Mouse (Mus musculus) CH12.LX (cell line): ENCODE measurements at regions not wholly inside any gene's neighbourhood (a gene's known extent, or its start where the extent isn't known, plus 50 kb on each side); places are given as distances from the start of the nearest gene placed in this dataset.
A peak's percentile ranks its signal among the peaks of the same experiment; 100 is the strongest.

Source experiments
- CTCF ChIP-seq, 2 experiments: IDR thresholded peaks in 1 of 2; conservative IDR thresholded peaks in 1 of 2; 2 replicates each; pipeline ENCODE4 v1.5.1; 2011 to 2012; ENCODE audit warnings: low read depth in 2 of 2, low read length in 2 of 2, improper control_type of control experiment in 1 of 2, inconsistent platforms in 1 of 2, mild to moderate bottlenecking in 1 of 2, moderate library complexity in 1 of 2
- EP300 ChIP-seq: IDR thresholded peaks from 2 replicates; pipeline ENCODE4 v1.6.1; 2011; ENCODE audit warnings: low read length, improper control_type of control experiment
- MAFK ChIP-seq: IDR thresholded peaks from 2 replicates; pipeline ENCODE4 v1.6.1; 2011; ENCODE audit warnings: low read length, improper control_type of control experiment; ENCODE audit not compliant: insufficient replicate concordance
- MAX ChIP-seq: IDR thresholded peaks from 2 replicates; pipeline ENCODE4 v1.6.1; 2011; ENCODE audit warnings: low read length, improper control_type of control experiment
- MXI1 ChIP-seq: IDR thresholded peaks from 2 replicates; pipeline ENCODE4 v1.6.1; 2011; ENCODE audit warnings: mild to moderate bottlenecking, low read depth, low read length, improper control_type of control experiment
- NRF1 ChIP-seq: IDR thresholded peaks from 2 replicates; pipeline ENCODE4 v1.6.1; 2014; ENCODE audit warnings: low read depth, mild to moderate bottlenecking, inconsistent platforms, low read length, improper control_type of control experiment, moderate library complexity
- PAX5 ChIP-seq: IDR thresholded peaks from 2 replicates; pipeline ENCODE4 v1.6.1; 2012; ENCODE audit warnings: low read length, inconsistent platforms, mixed read lengths
- POLR2A ChIP-seq: IDR thresholded peaks from 2 replicates; pipeline ENCODE4 v1.6.1; 2011; ENCODE audit warnings: low read depth, mild to moderate bottlenecking, improper control_type of control experiment, low read length
- RCOR1 ChIP-seq: conservative IDR thresholded peaks from 2 replicates; pipeline ENCODE4 v1.6.1; 2012; ENCODE audit warnings: low read depth, mild to moderate bottlenecking, inconsistent platforms, low read length, improper control_type of control experiment
- TBP ChIP-seq: conservative IDR thresholded peaks from 2 replicates; pipeline ENCODE4 v1.6.1; 2011; ENCODE audit warnings: low read depth, low read length, improper control_type of control experiment
- USF1 ChIP-seq: IDR thresholded peaks from 2 replicates; pipeline ENCODE4 v1.6.1; 2014; ENCODE audit warnings: low read depth, mild to moderate bottlenecking, inconsistent platforms, low read length, improper control_type of control experiment

GRCm38 (mm10) chr17:83997778-83998177 is 150.0 kb upstream of the Haao start:
- TF ChIP-seq PAX5: no peak
- TF ChIP-seq MAX: no peak
- TF ChIP-seq MXI1: no peak
- TF ChIP-seq EP300: no peak
- no peak for TF ChIP-seq USF1
- peak; percentile 74 to 87 for TF ChIP-seq CTCF (conservative IDR thresholded peaks at IDR 0.05 in 1 of 2, IDR thresholded peaks at IDR 0.05 in 1 of 2; ENCODE audit: low read depth in 2 of 2, low read length in 2 of 2)
- no peak for TF ChIP-seq MAFK
- TF ChIP-seq NRF1: no peak
- TF ChIP-seq POLR2A: no peak
- TF ChIP-seq TBP: no peak
- no peak for TF ChIP-seq RCOR1
